Mouse (Mus musculus) liver, embryonic 14 days (tissue): Measurements from ENCODE around the gene Zfp639. TPM values are rescaled to one million over a fixed set of nuclear protein-coding genes. Genes with fewer than 3 reads are reported as not detected.

ENCODE experiments used
- polyA plus RNA-seq: library from polyadenylated mRNA; depleted of rRNA; stranded (reverse); fragments of >200 nt; gene quantifications from 2 replicates; pipeline ENCODE4 v1.2.3, GENCODE M21; 2012; rRNA removed

Gene Zfp639
- 19.8 and 20.1 TPM in 2 replicates for polyA plus RNA-seq

DNA sequence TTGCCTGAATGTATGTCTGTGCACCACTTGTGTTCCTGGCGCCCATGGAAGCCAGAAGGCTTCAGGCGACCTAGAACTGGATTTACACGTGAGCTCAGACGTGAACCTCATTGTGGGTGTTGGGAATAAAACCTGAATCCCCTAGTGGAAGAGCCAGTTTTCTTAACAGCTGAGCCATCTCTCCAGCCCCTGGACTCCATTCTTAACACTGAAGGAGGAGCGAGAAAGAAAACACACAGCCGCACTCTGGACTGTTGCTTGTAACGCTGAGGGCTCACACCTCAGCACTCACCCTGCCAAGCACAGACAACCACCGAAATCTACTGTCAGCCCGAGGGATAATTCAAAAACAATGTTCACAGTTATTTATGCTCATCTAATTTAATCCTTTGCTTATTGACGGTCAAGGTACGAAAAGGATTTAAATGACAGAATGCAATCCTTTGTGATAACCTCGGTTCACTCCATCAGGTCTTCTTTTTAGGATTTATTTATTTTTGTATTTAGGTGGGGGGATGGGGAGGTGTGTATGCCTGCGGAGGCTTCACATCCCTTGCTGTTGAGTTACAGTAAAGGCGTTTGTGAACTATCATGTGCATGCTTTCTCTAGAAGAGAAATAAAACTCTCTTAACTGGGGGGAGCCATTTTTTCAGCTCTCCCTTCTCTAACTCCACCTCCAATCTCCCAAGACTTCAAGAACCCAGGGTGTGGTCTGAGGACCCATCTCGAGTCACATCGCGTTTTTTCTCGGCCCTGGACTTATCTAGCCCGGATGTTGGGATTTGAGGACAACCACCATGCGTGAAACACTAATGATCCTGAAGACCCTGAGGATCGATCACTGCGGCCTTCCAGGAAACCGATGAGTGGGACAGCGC is at the start of gene Zfp639:
Zfp639 (plus strand) TSS at position 764 of the 879 bp plus-strand sequence.

DNA sequence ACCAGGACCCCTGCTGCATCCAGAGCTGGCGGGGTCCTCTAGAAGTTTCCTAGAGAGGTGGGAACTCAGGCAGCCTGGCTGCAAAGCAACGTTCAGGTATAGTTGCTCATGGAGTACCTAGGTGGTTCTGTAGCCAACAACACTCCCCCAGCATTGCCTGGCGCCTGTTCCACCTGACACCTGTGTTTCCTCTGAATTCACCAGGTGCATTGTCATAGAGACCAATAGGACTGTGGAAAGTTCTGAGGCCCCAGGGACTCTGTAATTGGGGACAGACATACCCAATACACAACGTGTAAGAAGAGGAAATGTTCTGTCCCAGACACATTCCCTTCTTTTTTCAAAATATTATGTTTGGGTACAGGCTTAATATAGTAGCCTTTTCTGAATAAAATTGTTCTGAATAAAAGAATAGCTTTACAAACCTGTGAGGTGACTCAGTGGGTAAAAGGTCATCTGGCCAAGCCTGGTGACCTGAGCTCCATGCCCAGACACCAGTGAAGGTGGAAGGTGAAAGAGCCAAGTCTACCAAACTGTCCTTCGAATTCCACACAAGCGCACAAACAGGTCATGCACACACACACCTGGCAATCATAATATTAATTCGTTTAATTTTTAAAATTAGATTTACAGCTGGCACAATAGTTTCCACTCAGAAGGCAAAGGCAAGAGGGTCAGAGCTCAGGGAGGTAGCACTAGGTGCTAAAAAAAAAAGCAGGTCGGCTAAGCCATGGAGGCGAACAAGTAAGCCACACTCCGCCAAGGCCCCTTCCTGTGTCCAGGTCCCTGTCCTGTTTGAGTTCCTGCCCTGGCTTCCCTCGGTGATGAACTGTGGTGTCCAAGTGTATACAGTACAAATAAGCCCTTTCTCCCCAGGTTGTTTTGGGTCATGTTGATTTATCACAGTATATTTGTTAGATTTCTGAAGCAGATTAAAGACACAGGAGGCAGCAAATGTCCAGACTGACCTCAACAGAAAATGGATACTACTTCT is 17.7 kb upstream of the Zfp639 start, which contains the start of gene Kcnmb3:
Kcnmb3 (minus strand) TSS at position 135 of the 994 bp plus-strand sequence.

DNA sequence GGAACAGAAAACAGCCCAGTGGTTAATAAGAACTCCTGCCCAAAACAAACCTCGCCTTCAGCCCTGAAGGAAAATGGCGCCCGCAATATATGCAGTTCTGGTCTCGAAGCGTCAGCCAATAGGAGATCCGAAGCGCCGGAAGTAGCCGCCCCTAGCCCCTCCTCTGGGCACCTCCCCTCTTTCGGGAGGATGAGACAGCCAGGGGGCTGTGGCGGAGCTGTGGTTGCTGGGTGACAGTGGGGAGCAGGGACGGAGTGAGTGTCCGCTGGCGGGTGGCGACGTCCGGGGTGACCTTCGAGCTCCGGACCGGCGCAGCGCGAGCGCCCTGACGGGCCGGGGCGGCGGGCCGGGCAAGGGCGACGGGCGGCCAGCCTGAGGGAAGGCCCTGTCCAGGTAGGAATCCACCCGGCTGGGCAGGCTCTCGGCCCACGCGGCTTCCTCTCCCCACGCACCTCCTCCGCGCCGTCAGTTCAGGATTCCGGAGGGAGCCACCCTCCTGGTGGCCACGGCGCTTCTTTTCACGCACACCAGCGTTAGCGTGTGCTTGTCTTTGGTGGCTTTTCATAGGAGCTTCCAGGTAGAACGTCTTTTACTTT is 19.3 kb downstream of the Zfp639 start, which contains the start of gene Mfn1:
Mfn1 (plus strand) TSS at position 163 of the 596 bp plus-strand sequence.

Other genes with a start within 250 kb of the Zfp639 start
- 0.66 and 0.71 TPM in 2 replicates for gene Zmat3, start 144.2 kb upstream of the Zfp639 start, polyA plus RNA-seq
- 4.5 and 5.6 TPM in 2 replicates for gene Pik3ca, start 112.6 kb upstream of the Zfp639 start, polyA plus RNA-seq
- gene Kcnmb3, start 18.0 kb upstream of the Zfp639 start, polyA plus RNA-seq: not detected in 2 replicates
- gene Mfn1, start 19.2 kb downstream of the Zfp639 start, polyA plus RNA-seq: 8.9 and 10.5 TPM in 2 replicates
- gene Gnb4, start 106.3 kb downstream of the Zfp639 start, polyA plus RNA-seq: 3.7 and 4.2 TPM in 2 replicates
- gene Actl6a, start 196.0 kb downstream of the Zfp639 start, polyA plus RNA-seq: 36.1 and 36.5 TPM in 2 replicates
- gene Ndufb5, start 226.7 kb downstream of the Zfp639 start, polyA plus RNA-seq: 92.3 and 105 TPM in 2 replicates
- 11.4 and 11.6 TPM in 2 replicates for gene Mrpl47, start 227.3 kb downstream of the Zfp639 start, polyA plus RNA-seq